Mouse (Mus musculus): ENCODE data around the gene Cxcl2.

DNA sequence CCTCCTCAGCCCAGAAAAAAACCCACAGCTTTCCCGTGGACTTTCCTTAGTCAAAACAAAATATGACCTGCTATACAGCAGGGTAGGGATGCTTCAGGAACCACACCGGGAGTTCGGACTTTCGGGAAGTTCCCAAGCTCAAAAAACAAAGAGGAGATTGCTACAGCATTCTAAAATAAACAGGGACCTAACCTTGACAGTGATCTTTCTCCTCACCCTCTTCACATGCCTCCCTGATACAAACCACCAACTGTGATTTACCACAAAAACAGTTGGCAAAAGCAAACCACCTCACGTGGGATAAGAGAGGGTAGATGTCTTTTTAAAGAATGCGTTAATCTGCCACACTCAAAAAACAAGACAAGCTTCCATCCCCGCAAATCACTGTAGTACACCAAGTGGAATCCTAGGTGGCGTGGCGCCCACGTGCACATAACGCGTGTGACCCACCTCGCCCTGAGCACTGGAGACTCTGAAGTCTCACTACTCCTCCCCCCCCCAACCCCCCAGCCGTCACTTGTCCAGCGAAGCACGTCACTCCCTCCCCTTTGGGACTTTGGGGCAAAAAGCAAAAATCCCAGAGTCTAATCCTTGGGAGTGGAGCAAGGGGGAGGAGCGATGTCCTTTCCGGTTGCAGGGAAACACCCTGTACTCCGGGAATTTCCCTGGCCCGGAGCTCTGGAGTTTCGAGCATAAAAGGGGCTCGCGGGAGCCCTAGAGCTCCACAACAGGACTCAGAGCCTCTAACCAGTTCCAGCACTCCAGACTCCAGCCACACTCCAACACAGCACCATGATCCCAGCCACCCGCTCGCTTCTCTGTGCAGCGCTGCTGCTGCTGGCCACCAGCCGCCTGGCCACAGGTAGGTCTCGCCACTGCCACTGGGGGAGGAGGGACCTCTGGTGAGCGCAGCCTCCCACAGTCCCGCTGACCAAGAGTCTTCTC lies 12.9 kb upstream of the Cxcl2 start, which contains the start of gene Cxcl1:
- TF ChIP-seq CTCF (IDR thresholded peaks at IDR 0.05; ENCODE audit: control insufficient read depth, insufficient read depth, low read length) (no peak), POLR2A (IDR thresholded peaks at IDR 0.05; ENCODE audit: borderline replicate concordance, control insufficient read depth, low read depth, low read length) (no peak)
